In the genomic region with DNA sequence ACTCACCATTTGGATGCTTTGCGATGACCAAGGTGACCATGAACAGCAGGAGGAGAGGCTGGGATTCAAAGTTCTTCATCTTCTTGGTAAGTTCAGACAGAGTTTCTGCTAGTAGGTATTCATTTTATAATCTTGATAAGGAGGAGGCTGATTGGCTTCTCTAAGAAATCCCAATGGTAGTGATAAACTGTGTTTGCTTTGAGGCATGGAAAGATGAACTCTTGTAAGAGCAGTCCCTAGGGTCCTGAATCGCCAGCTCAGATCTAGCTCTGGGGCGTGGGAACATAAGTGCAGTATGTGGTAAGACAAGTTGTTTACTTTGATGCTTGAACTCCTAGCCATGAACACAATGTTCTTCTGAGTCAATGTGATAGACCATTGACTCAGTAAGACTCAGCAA, we compare ENCODE assay signal across 10 mouse cellular contexts. TPM values are rescaled to one million over a fixed set of nuclear protein-coding genes. Genes with fewer than 3 reads are reported as not detected.
"Had no signal": no experiment of that assay in that cellular context is flagged by ENCODE, and none has a peak within 500 bp of the region (broad histone marks: within the 10 kb centered on the region; RNA-seq: fewer than 3 reads in every experiment).

Gene H2-M9, minus strand, starts transcription at position 101 of the 400 bp plus-strand sequence.

- H3K27me3 ChIP-seq: neural tube, embryonic 13.5 days; neural tube, embryonic 15.5 days; stomach, embryonic 15.5 days had no signal

- H3K4me3 ChIP-seq: neural tube, embryonic 13.5 days; neural tube, embryonic 15.5 days; stomach, embryonic 15.5 days had no signal

- H3K36me3 ChIP-seq: neural tube, embryonic 13.5 days; neural tube, embryonic 15.5 days; stomach, embryonic 15.5 days had no signal

- H3K4me2 ChIP-seq: neural tube, embryonic 13.5 days; neural tube, embryonic 15.5 days; stomach, embryonic 15.5 days had no signal

- H3K9me3 ChIP-seq: neural tube, embryonic 13.5 days; neural tube, embryonic 15.5 days; stomach, embryonic 15.5 days had no signal

- H3K4me1 ChIP-seq: neural tube, embryonic 13.5 days; neural tube, embryonic 15.5 days; stomach, embryonic 15.5 days had no signal

- H3K27ac ChIP-seq: neural tube, embryonic 13.5 days; neural tube, embryonic 15.5 days; stomach, embryonic 15.5 days; stomach, postnatal 0 days had no signal

- H3K9ac ChIP-seq: neural tube, embryonic 13.5 days; neural tube, embryonic 15.5 days; stomach, embryonic 15.5 days had no signal

RNA-seq across cellular contexts. Expression of gene H2-M9, which starts in this region (rescaled TPM):
- polyA plus RNA-seq: neural tube, embryonic 13.5 days; neural tube, embryonic 14.5 days; neural tube, embryonic 15.5 days; spleen, adult 2 months; stomach, embryonic 15.5 days; stomach, embryonic 16.5 days; stomach, postnatal 0 days; testis, adult 2 months; thymus, adult 2 months; thymus, postnatal 0 days had no signal
